Mouse (Mus musculus): Measurements from ENCODE around the gene Washc3. TPM values are rescaled to one million over a fixed set of nuclear protein-coding genes. Genes with fewer than 3 reads are reported as not detected.

Washc3 gene
- polyA plus RNA-seq, 1 experiment from 2014 or later = 46.5 TPM

DNA sequence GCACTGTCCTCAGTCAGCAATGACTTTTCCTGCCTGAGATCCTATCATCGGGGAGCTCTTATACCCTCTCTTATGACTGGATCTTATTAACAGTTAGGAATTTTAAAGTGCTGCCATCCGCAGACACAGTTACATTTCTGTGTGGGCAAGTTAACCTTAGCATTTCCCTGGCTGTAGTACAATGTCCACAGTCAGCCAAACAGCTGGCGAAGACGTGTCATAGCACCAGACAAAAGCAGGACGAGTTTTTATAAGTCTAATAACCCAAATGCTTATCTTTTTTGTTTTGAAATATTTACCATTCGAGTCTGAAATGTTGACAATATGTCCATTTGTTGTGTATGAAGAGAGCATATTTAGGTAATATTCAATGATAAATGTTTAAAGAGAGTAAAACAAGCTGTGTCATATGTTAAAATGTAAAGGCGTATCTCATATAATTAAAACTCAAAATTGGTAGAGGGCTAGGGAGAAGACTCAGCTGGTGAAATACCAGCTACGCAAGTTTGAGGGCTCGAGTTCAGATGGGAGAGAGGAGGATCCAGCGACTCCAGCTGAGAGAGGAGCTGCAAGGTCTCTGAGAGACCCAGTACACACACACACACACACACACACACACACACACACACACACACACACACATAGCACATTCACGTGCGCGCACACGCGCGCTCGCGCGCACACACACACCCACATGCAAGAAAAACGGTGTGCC, 14.1 kb downstream of the Washc3 start:
- H3K4me1 ChIP-seq (replicated peaks) = no peaks in the 10 kb centered on the region
- no peaks in the 10 kb centered on the region for H3K27me3 ChIP-seq (replicated peaks)
- peaks cover 26% of the 10 kb centered on the region for H3K36me3 ChIP-seq
- H3K27ac ChIP-seq (ENCODE audit: poor library complexity, severe bottlenecking) = no peak overlapping the region
- no peak overlapping the region for H3K4me2 ChIP-seq
- ATAC-seq (ENCODE audit: insufficient number of reproducible peaks, low FRiP score) = no peak
- 92% methylated on average over 20 of the region's 20 CpGs for WGBS
- H3K9ac ChIP-seq = no peak overlapping the region
- no peaks in the 10 kb centered on the region for H3K9me3 ChIP-seq (replicated peaks)
- no peak overlapping the region for H3K4me3 ChIP-seq

DNA sequence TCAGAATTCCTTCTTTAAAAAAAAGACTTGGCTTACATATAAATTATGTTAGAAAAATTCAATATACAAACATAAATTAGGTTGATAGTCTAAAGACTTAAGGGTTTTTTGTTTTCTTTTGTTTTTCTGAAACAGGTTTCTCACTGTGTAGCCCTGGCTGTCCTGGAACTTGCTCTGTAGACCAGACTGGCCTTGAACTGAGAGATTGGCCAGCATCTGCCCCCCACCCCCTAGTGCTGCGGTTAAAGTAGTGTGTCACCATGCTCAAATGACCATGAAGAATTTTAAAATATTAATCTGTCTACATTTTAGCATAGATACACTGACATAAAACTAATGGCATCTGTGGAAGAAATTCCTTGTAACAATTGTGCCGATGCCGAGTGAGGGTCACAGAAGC, 17.3 kb downstream of the Washc3 start:
- 95% methylated on average over 3 of the region's 3 CpGs for WGBS
- H3K27ac ChIP-seq (ENCODE audit: poor library complexity, severe bottlenecking) = no peak overlapping the region
- H3K27me3 ChIP-seq (replicated peaks) = no peaks in the 10 kb centered on the region
- H3K4me3 ChIP-seq = no peak overlapping the region
- H3K4me1 ChIP-seq (replicated peaks) = no peaks in the 10 kb centered on the region
- peaks cover 23% of the 10 kb centered on the region for H3K36me3 ChIP-seq
- no peak overlapping the region for H3K4me2 ChIP-seq
- H3K9me3 ChIP-seq (replicated peaks) = no peaks in the 10 kb centered on the region
- no peak overlapping the region for H3K9ac ChIP-seq
- ATAC-seq (ENCODE audit: insufficient number of reproducible peaks, low FRiP score) = no peak

DNA sequence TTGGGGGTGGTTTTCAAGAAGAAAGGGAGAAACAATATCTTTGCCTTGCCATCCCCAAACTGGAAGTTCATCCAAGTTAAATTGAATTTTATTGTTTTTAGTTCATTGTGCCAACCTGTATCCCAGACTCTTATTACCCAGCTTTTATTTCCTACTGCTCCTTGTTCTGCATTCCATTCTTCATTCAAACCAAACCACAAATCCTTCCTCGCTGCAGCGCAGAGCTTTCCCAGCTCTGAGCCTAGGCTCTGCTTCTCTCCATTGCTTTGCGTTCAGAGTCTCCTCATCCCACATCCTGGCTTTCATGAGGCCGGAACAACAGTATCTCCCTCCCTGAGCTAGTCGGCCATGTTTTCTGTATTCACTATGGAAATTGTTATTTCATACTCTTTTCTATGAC, 20.8 kb downstream of the Washc3 start:
- 91% methylated on average over 5 of the region's 5 CpGs for WGBS
- no peak overlapping the region for H3K9ac ChIP-seq

DNA sequence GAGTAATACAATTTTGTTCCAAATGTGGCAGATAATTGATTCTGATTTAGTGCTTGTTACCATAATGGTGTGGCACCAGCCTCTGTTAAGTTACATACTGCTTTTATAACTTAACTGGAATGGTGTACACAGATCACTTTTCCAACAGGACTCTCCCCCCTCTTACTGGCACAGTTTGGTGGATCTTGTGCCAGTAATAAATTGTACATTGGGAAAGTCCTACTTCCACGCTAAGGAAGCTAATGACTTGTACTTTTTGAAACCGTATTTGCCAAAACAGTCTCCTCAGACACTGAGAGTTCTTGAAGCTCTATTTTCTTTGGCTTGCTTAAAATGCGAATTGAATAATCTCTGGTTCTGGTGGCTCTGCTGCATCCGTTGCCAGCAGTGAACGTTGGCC, 24.5 kb downstream of the Washc3 start:
- no peak overlapping the region for H3K4me3 ChIP-seq
- no peak overlapping the region for H3K4me2 ChIP-seq
- WGBS = 84% methylated on average over 5 of the region's 5 CpGs
- ATAC-seq (ENCODE audit: insufficient number of reproducible peaks, low FRiP score) = no peak
- no peaks in the 10 kb centered on the region for H3K4me1 ChIP-seq (replicated peaks)
- H3K36me3 ChIP-seq = peaks cover 21% of the 10 kb centered on the region
- no peak overlapping the region for H3K27ac ChIP-seq (ENCODE audit: poor library complexity, severe bottlenecking)
- no peaks in the 10 kb centered on the region for H3K9me3 ChIP-seq (replicated peaks)
- no peak overlapping the region for H3K9ac ChIP-seq
- H3K27me3 ChIP-seq (replicated peaks) = no peaks in the 10 kb centered on the region

More for the DNA sequence above, 20.8 kb downstream of the Washc3 start:
- H3K27me3 ChIP-seq (replicated peaks) = no peaks in the 10 kb centered on the region
- no peak overlapping the region for H3K4me3 ChIP-seq
- no peak for ATAC-seq (ENCODE audit: insufficient number of reproducible peaks, low FRiP score)
- no peaks in the 10 kb centered on the region for H3K4me1 ChIP-seq (replicated peaks)
- H3K27ac ChIP-seq (ENCODE audit: poor library complexity, severe bottlenecking) = no peak overlapping the region
- H3K4me2 ChIP-seq = no peak overlapping the region
- peaks cover 24% of the 10 kb centered on the region for H3K36me3 ChIP-seq
- no peaks in the 10 kb centered on the region for H3K9me3 ChIP-seq (replicated peaks)

DNA sequence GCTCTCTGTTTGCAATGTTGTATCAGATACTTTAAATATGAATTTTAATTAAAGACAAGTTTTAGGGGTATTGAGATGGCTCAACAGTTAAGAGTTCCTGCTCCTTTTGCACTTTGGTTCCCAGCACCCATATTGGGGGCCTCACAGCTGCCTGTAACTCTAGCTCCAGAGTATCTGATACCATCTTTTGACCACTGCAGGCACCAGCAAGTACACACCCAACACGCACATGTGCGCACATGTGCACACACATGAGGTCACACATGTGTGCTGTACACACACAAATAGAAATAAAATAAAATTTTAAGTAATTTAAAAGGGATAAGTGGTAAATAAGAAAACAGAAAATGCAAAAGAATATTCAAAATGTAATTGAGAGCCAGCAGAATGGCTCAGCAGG, 27.1 kb downstream of the Washc3 start:
- peaks cover 15% of the 10 kb centered on the region for H3K36me3 ChIP-seq
- ATAC-seq (ENCODE audit: insufficient number of reproducible peaks, low FRiP score) = no peak

DNA sequence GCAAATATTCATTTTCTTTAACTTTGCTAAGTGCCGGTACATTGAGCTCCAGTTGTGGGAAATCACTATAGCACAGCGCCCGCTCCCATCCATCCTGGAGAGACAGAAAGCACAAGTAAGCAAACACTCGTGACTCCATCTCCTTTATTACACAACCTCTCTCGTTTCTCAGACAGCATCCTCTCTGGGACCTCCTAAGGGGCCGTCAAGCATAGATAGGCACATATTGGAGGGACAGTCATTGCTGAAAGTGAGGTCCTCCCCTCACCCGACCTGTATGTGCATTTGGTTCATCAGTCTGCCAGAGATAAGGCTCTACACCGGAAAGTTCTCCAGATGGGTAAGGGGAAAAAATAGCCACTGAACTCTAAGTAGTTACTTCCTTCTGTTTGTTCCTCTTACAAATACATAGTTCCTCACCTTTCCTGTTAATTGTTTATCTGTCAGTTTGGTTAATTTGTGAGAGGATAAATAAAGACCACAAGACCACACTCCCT, 27.7 kb downstream of the Washc3 start:
- Histone ChIP-seq H3K4me1 (replicated peaks) (no peaks in the 10 kb centered on the region), H3K27ac (ENCODE audit: poor library complexity, severe bottlenecking) (no peak overlapping the region), H3K4me3 (no peak overlapping the region), H3K9ac (no peak overlapping the region), H3K36me3 (peaks cover 11% of the 10 kb centered on the region), H3K27me3 (replicated peaks) (no peaks in the 10 kb centered on the region), H3K4me2 (no peak overlapping the region), H3K9me3 (replicated peaks) (no peaks in the 10 kb centered on the region)
- ATAC-seq (ENCODE audit: insufficient number of reproducible peaks, low FRiP score) = no peak
- WGBS = 56% methylated on average over 8 of the region's 8 CpGs

More for the DNA sequence above, 27.1 kb downstream of the Washc3 start:
- no peak overlapping the region for H3K4me3 ChIP-seq
- H3K4me1 ChIP-seq (replicated peaks) = no peaks in the 10 kb centered on the region
- H3K27ac ChIP-seq (ENCODE audit: poor library complexity, severe bottlenecking) = no peak overlapping the region
- no peak overlapping the region for H3K4me2 ChIP-seq
- H3K9ac ChIP-seq = no peak overlapping the region
- H3K27me3 ChIP-seq (replicated peaks) = no peaks in the 10 kb centered on the region
- WGBS = 93% methylated on average over 2 of the region's 2 CpGs
- no peaks in the 10 kb centered on the region for H3K9me3 ChIP-seq (replicated peaks)

DNA sequence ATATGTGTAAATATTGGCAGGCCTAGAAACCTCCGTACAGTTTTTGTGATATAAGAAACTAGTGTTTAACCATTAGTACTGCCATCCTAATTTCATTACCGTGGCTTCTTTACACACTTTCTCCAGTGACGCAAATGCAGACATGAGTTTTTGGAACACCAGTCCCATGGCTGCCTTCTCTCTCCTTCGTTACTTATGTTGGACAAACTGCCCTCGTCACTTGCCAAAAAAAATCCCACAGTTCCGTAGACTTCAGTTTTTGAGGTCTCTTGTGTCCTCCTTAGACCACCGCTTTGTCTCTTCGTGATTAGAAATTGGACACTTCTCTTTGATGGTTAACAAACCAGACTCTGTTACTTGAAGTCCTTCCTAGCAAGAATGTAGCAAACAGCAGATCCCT, 30.8 kb downstream of the Washc3 start:
- Histone ChIP-seq H3K4me2 (no peak overlapping the region), H3K9ac (no peak overlapping the region), H3K4me3 (no peak overlapping the region), H3K9me3 (replicated peaks) (no peaks in the 10 kb centered on the region), H3K27me3 (replicated peaks) (no peaks in the 10 kb centered on the region), H3K4me1 (replicated peaks) (no peaks in the 10 kb centered on the region), H3K27ac (ENCODE audit: poor library complexity, severe bottlenecking) (no peak overlapping the region), H3K36me3 (peaks cover 17% of the 10 kb centered on the region)
- 85% methylated on average over 8 of the region's 8 CpGs for WGBS
- ATAC-seq (ENCODE audit: insufficient number of reproducible peaks, low FRiP score) = no peak

DNA sequence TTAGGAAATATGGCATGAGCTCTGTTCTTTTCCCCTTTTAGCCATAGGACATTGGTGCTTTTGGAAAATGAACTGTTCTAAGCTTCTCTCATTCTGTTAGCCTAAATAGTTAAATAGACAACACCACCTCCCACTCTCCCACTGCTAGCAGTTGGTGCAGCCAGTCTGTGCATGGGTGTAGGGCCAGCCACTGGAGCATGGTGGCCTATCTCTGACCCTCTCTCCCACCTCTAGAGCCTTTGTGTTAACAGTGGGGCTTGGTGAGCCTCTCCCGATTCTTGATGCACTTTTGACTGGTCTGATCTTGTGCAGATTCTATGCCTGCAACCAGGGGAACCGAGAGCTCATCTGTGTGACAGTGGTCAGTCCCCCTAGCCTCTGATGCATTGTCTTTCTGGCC, 31.9 kb downstream of the Washc3 start:
- no peaks in the 10 kb centered on the region for H3K27me3 ChIP-seq (replicated peaks)
- no peak for ATAC-seq (ENCODE audit: insufficient number of reproducible peaks, low FRiP score)
- H3K9ac ChIP-seq = no peak overlapping the region
- H3K9me3 ChIP-seq (replicated peaks) = no peaks in the 10 kb centered on the region
- H3K27ac ChIP-seq (ENCODE audit: poor library complexity, severe bottlenecking) = no peak overlapping the region
- no peak overlapping the region for H3K4me3 ChIP-seq
- H3K4me1 ChIP-seq (replicated peaks) = no peaks in the 10 kb centered on the region
- H3K4me2 ChIP-seq = no peak overlapping the region
- peaks cover 23% of the 10 kb centered on the region for H3K36me3 ChIP-seq
- 79% methylated on average over 2 of the region's 2 CpGs for WGBS

DNA sequence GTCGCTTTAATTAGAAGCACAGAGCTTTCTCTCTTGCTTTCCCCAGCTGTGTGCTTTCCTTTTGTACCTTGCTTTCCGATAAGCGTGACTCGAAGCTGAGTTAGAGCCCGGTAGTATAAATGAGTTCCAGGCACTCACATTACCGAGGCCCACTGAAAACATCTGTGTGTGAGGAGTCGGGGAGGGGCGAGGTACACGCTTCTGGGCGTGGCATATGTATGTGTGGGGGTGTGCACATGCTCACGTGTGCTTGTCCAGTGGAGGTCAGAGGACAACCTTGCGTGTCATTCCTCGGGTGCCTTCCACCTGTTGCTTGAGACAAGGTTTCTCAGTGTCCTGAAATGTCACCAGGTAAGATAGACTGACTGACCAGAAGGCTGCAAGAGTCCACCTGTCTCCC, 43.8 kb downstream of the Washc3 start:
- peaks cover 8% of the 10 kb centered on the region for H3K36me3 ChIP-seq
- no peak overlapping the region for H3K4me2 ChIP-seq
- H3K4me3 ChIP-seq = no peak overlapping the region
- peaks cover 10% of the 10 kb centered on the region for H3K4me1 ChIP-seq (replicated peaks)
- ATAC-seq (ENCODE audit: insufficient number of reproducible peaks, low FRiP score) = no peak
- no peaks in the 10 kb centered on the region for H3K27me3 ChIP-seq (replicated peaks)
- no peak overlapping the region for H3K9ac ChIP-seq
- 89% methylated on average over 13 of the region's 13 CpGs for WGBS
- H3K9me3 ChIP-seq (replicated peaks) = peaks cover 4% of the 10 kb centered on the region; the same call in 1 of the 2 replicates
- no peak overlapping the region for H3K27ac ChIP-seq (ENCODE audit: poor library complexity, severe bottlenecking)

DNA sequence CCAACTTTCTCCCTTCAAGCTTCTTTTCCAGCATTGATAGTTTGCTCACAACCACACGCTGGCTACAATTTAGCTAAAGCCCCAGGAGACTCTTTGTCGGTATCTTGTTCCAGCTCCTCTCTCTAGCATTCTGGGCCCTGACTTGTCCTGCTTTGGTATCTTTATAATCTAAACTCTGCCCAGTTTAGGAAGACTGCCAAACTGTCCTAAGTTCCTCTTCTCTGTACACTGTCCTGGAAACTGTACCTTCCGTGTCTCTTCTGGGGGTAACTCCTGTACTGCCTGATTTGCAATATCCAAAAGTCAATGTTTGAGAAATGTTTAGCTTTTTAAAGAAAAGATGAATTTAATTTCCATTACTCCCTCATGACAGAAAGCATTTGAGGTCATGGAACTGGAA, 49.4 kb downstream of the Washc3 start:
- 71% methylated on average over 3 of the region's 3 CpGs for WGBS
- Histone ChIP-seq H3K36me3 (no peaks in the 10 kb centered on the region), H3K4me3 (no peak overlapping the region), H3K9me3 (replicated peaks) (no peaks in the 10 kb centered on the region), H3K27me3 (replicated peaks) (no peaks in the 10 kb centered on the region), H3K27ac (ENCODE audit: poor library complexity, severe bottlenecking) (no peak overlapping the region), H3K4me2 (no peak overlapping the region), H3K4me1 (replicated peaks) (peaks cover 4% of the 10 kb centered on the region), H3K9ac (no peak overlapping the region)
- ATAC-seq (ENCODE audit: insufficient number of reproducible peaks, low FRiP score) = no peak

DNA sequence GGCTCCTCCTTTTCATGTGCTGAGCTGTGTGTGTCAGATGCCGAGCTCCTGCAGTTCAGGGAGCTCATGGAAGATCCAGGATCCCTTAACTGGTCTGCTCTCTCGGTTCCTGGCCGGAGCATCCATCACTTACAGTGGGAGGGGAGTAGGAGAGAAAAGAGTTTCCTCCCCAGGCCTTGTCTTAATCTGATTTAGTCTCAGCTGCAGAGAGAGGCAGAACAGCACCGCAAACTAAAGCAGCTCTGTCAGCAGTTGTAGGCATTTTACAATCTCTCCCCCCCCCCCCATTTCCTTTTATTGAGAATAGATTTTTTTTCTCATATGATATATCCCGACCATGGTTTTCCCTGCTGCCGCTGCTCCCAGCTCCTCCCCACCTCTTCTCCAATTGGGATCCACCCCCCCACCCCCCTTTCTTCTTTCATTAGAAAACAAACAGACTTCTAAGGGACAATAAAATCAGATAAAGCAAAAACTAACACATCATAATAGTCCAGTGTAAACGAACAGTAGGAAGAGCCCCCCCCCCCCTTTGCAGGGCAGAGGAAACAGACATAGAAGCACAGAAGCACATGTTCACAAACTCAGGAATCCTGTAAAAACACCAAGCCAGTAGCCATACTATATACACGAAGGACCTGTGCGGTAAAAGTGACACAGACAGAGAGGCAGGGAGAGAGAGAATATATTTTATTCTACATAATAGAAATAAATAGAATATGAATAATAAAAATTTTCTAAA, 51.4 kb downstream of the Washc3 start:
- WGBS = 63% methylated on average over 9 of the region's 9 CpGs
- H3K4me2 ChIP-seq = no peak overlapping the region
- no peaks in the 10 kb centered on the region for H3K9me3 ChIP-seq (replicated peaks)
- no peak overlapping the region for H3K27ac ChIP-seq (ENCODE audit: poor library complexity, severe bottlenecking)
- no peaks in the 10 kb centered on the region for H3K27me3 ChIP-seq (replicated peaks)
- H3K4me1 ChIP-seq (replicated peaks) = no peaks in the 10 kb centered on the region
- no peak for ATAC-seq (ENCODE audit: insufficient number of reproducible peaks, low FRiP score)
- no peaks in the 10 kb centered on the region for H3K36me3 ChIP-seq
- H3K4me3 ChIP-seq = no peak overlapping the region
- H3K9ac ChIP-seq = no peak overlapping the region

Measured in heart, embryonic 12.5 days (tissue).